Mouse (Mus musculus): Measurements from ENCODE around the gene Gm17018.
"Not testable (repeated sequence)": the region's sequence is repeated elsewhere in the genome, so short reads cannot be mapped to it uniquely, and the experiment has no call there.

The Gm17018 gene

GRCm38 (mm10) chr19:45560153-45560890 lies at the start of gene Gm17018, which contains the start of gene Poll:
Gm17018 (plus strand) TSS chr19:45560615.
Poll (minus strand) TSS chr19:45560531.
- no peak for DNase-seq (ENCODE audit: extremely low read depth, low read depth)

- DNase-seq (ENCODE audit: extremely low read depth, low read depth) = no peak
Measured at GRCm38 (mm10) chr19:45510680-45511079, 49.7 kb upstream of the Gm17018 start.

- DNase-seq (ENCODE audit: extremely low read depth, low read depth) = no peak
Measured at GRCm38 (mm10) chr19:45511406-45511805, 49.0 kb upstream of the Gm17018 start.

- no peak for DNase-seq (ENCODE audit: extremely low read depth, low read depth)
Measured at GRCm38 (mm10) chr19:45515341-45515740, 45.1 kb upstream of the Gm17018 start.

- DNase-seq (ENCODE audit: extremely low read depth, low read depth) = no peak
Measured at GRCm38 (mm10) chr19:45516264-45516663, 44.2 kb upstream of the Gm17018 start.

GRCm38 (mm10) chr19:45527382-45527781 lies 33.0 kb upstream of the Gm17018 start:
- DNase-seq (ENCODE audit: extremely low read depth, low read depth) = no peak

GRCm38 (mm10) chr19:45527931-45528534 lies 32.4 kb upstream of the Gm17018 start:
- no peak for DNase-seq (ENCODE audit: extremely low read depth, low read depth)

- no peak for DNase-seq (ENCODE audit: extremely low read depth, low read depth)
Measured at GRCm38 (mm10) chr19:45529294-45529693, 31.1 kb upstream of the Gm17018 start.

GRCm38 (mm10) chr19:45530200-45530995 lies 30.0 kb upstream of the Gm17018 start:
- DNase-seq (ENCODE audit: extremely low read depth, low read depth) = no peak

- DNase-seq (ENCODE audit: extremely low read depth, low read depth) = no peak
Measured at GRCm38 (mm10) chr19:45531554-45531953, 28.9 kb upstream of the Gm17018 start.

- DNase-seq (ENCODE audit: extremely low read depth, low read depth) = no peak
Measured at GRCm38 (mm10) chr19:45533617-45534016, 26.8 kb upstream of the Gm17018 start.

- DNase-seq (ENCODE audit: extremely low read depth, low read depth) = no peak
Measured at GRCm38 (mm10) chr19:45535214-45535735, 25.1 kb upstream of the Gm17018 start.

- DNase-seq (ENCODE audit: extremely low read depth, low read depth) = no peak
Measured at GRCm38 (mm10) chr19:45535929-45536328, 24.5 kb upstream of the Gm17018 start.

GRCm38 (mm10) chr19:45537505-45537904 lies 22.9 kb upstream of the Gm17018 start:
- DNase-seq (ENCODE audit: extremely low read depth, low read depth) = peak; percentile 67

- DNase-seq (ENCODE audit: extremely low read depth, low read depth) = no peak
Measured at GRCm38 (mm10) chr19:45540657-45541408, 19.6 kb upstream of the Gm17018 start.

- DNase-seq (ENCODE audit: extremely low read depth, low read depth) = peak; percentile 61
Measured at GRCm38 (mm10) chr19:45541409-45542041, 18.9 kb upstream of the Gm17018 start.

- DNase-seq (ENCODE audit: extremely low read depth, low read depth) = no peak
Measured at GRCm38 (mm10) chr19:45542061-45542460, 18.4 kb upstream of the Gm17018 start.

- peak; percentile 86 for DNase-seq (ENCODE audit: extremely low read depth, low read depth)
Measured at GRCm38 (mm10) chr19:45544152-45544924, 16.1 kb upstream of the Gm17018 start.

- peak; percentile 46 for DNase-seq (ENCODE audit: extremely low read depth, low read depth)
Measured at GRCm38 (mm10) chr19:45544925-45545321, 15.5 kb upstream of the Gm17018 start.

GRCm38 (mm10) chr19:45548196-45548595 lies 12.2 kb upstream of the Gm17018 start:
- not testable (repeated sequence) for DNase-seq (ENCODE audit: extremely low read depth, low read depth)
